Mouse (Mus musculus): ENCODE measurements around the gene Cd7. TPM values are rescaled to one million over a fixed set of nuclear protein-coding genes. Genes with fewer than 3 reads are reported as not detected.

The Cd7 gene
- polyA plus RNA-seq, 2 experiments, result 0.37 to 0.56 TPM

GRCm38 (mm10) chr11:121027259-121027658, 12.0 kb downstream of the Cd7 start:
- no peak for TF ChIP-seq CTCF (IDR thresholded peaks at IDR 0.05; ENCODE audit: low read depth)
- 0 out of 2 replicates have a peak, but pooled peaks have one; percentile 23 for TF ChIP-seq EP300 (IDR thresholded peaks at IDR 0.05; ENCODE audit: low read depth)
- ATAC-seq (ENCODE audit: insufficient read depth), result peak; percentile 53; the same call in 1 of the 2 replicates
- 18% methylated on average over 7 of the region's 7 CpGs for WGBS (ENCODE audit: insufficient replicate concordance)
- no peak overlapping the region for H3K27ac ChIP-seq
- peaks cover 0 to 9% of the 10 kb centered on the region in 2 experiments; a peak in 2 of 4 replicates for H3K4me1 ChIP-seq (replicated peaks; ENCODE audit: control insufficient read depth in 2 of 2, insufficient read depth in 2 of 2, low read length in 1 of 2)
- no peak for DNase-seq (ENCODE audit: low read depth in 3 of 3, low spot score in 3 of 3)
- H3K9me3 ChIP-seq (ENCODE audit: control insufficient read depth, low read length), result no peaks in the 10 kb centered on the region
- no peak overlapping the region for H3K4me2 ChIP-seq (ENCODE audit: low read depth)
- H3K27me3 ChIP-seq (ENCODE audit: control insufficient read depth, insufficient read depth, low read length), result no peaks in the 10 kb centered on the region; the same call in 1 of the 2 replicates
- no peak overlapping the region for H3K4me3 ChIP-seq (ENCODE audit: insufficient read depth in 1 of 2, low read depth in 2 of 2, low read length in 2 of 2)
- H3K36me3 ChIP-seq (replicated peaks; ENCODE audit: control insufficient read depth, insufficient read depth, low read depth), result no peaks in the 10 kb centered on the region
- H3K9ac ChIP-seq (replicated peaks), result no peak overlapping the region

- Histone ChIP-seq H3K36me3 (replicated peaks; ENCODE audit: control insufficient read depth, insufficient read depth, low read depth) (no peaks in the 10 kb centered on the region), H3K9ac (replicated peaks) (no peak overlapping the region), H3K9me3 (ENCODE audit: control insufficient read depth, low read length) (no peaks in the 10 kb centered on the region), H3K4me2 (ENCODE audit: low read depth) (no peak overlapping the region), H3K27ac (no peak overlapping the region), H3K4me1 (replicated peaks; ENCODE audit: control insufficient read depth in 2 of 2, insufficient read depth in 2 of 2, low read length in 1 of 2) (peaks cover 0 to 9% of the 10 kb centered on the region in 2 experiments; a peak in 2 of 4 replicates), H3K4me3 (ENCODE audit: insufficient read depth in 1 of 2, low read depth in 2 of 2, low read length in 2 of 2) (no peak overlapping the region), H3K27me3 (ENCODE audit: control insufficient read depth, insufficient read depth, low read length) (no peaks in the 10 kb centered on the region)
- ATAC-seq (ENCODE audit: insufficient read depth) (no peak), DNase-seq (ENCODE audit: low read depth in 3 of 3, low spot score in 3 of 3) (no peak)
- TF ChIP-seq CTCF (IDR thresholded peaks at IDR 0.05; ENCODE audit: low read depth) (no peak), EP300 (IDR thresholded peaks at IDR 0.05; ENCODE audit: low read depth) (no peak)
- 13% methylated on average over 6 of the region's 6 CpGs for WGBS (ENCODE audit: insufficient replicate concordance)
Measured at GRCm38 (mm10) chr11:121024163-121024562, 15.1 kb downstream of the Cd7 start.

GRCm38 (mm10) chr11:121019501-121019900, 19.7 kb downstream of the Cd7 start:
- DNase-seq (ENCODE audit: low read depth in 3 of 3, low spot score in 3 of 3) (no peak), ATAC-seq (ENCODE audit: insufficient read depth) (no peak)
- TF ChIP-seq EP300 (IDR thresholded peaks at IDR 0.05; ENCODE audit: low read depth) (no peak), CTCF (IDR thresholded peaks at IDR 0.05; ENCODE audit: low read depth) (no peak)
- H3K4me1 ChIP-seq (replicated peaks; ENCODE audit: control insufficient read depth in 2 of 2, insufficient read depth in 2 of 2, low read length in 1 of 2), result no peaks in the 10 kb centered on the region
- no peak overlapping the region for H3K9ac ChIP-seq (replicated peaks)
- no peak overlapping the region for H3K4me2 ChIP-seq (ENCODE audit: low read depth)
- no peaks in the 10 kb centered on the region for H3K27me3 ChIP-seq (ENCODE audit: control insufficient read depth, insufficient read depth, low read length)
- WGBS (ENCODE audit: insufficient replicate concordance), result 57% methylated on average over 5 of the region's 5 CpGs
- no peaks in the 10 kb centered on the region for H3K36me3 ChIP-seq (replicated peaks; ENCODE audit: control insufficient read depth, insufficient read depth, low read depth)
- no peak overlapping the region for H3K27ac ChIP-seq
- no peak overlapping the region for H3K4me3 ChIP-seq (ENCODE audit: insufficient read depth in 1 of 2, low read depth in 2 of 2, low read length in 2 of 2)
- H3K9me3 ChIP-seq (ENCODE audit: control insufficient read depth, low read length), result no peaks in the 10 kb centered on the region

GRCm38 (mm10) chr11:121017703-121018102, 21.5 kb downstream of the Cd7 start:
- no peaks in the 10 kb centered on the region for H3K36me3 ChIP-seq (replicated peaks; ENCODE audit: control insufficient read depth, insufficient read depth, low read depth)
- H3K4me3 ChIP-seq (ENCODE audit: insufficient read depth in 1 of 2, low read depth in 2 of 2, low read length in 2 of 2), result no peak overlapping the region
- TF ChIP-seq CTCF (IDR thresholded peaks at IDR 0.05; ENCODE audit: low read depth) (peak; percentile 90), EP300 (IDR thresholded peaks at IDR 0.05; ENCODE audit: low read depth) (no peak)
- no peak overlapping the region for H3K4me2 ChIP-seq (ENCODE audit: low read depth)
- H3K27ac ChIP-seq, result no peak overlapping the region
- no peak overlapping the region for H3K9ac ChIP-seq (replicated peaks)
- peak; percentile 62; the same call in 1 of the 2 replicates for ATAC-seq (ENCODE audit: insufficient read depth)
- H3K4me1 ChIP-seq (replicated peaks; ENCODE audit: control insufficient read depth in 2 of 2, insufficient read depth in 2 of 2, low read length in 1 of 2), result no peaks in the 10 kb centered on the region
- WGBS (ENCODE audit: insufficient replicate concordance), result 28% methylated on average over 3 of the region's 3 CpGs
- peak; percentile 18 to 32 (median 28) for DNase-seq (ENCODE audit: low read depth in 3 of 3, low spot score in 3 of 3)
- no peaks in the 10 kb centered on the region for H3K27me3 ChIP-seq (ENCODE audit: control insufficient read depth, insufficient read depth, low read length)
- H3K9me3 ChIP-seq (ENCODE audit: control insufficient read depth, low read length), result no peaks in the 10 kb centered on the region

- no peak for DNase-seq (ENCODE audit: low read depth in 3 of 3, low spot score in 3 of 3)
- Histone ChIP-seq H3K27me3 (ENCODE audit: control insufficient read depth, insufficient read depth, low read length) (no peaks in the 10 kb centered on the region), H3K4me1 (replicated peaks; ENCODE audit: control insufficient read depth in 2 of 2, insufficient read depth in 2 of 2, low read length in 1 of 2) (peaks cover 0 to 3% of the 10 kb centered on the region in 2 experiments; a peak in 1 of 4 replicates), H3K9ac (replicated peaks) (no peak overlapping the region), H3K4me2 (ENCODE audit: low read depth) (no peak overlapping the region), H3K27ac (no peak overlapping the region), H3K9me3 (ENCODE audit: control insufficient read depth, low read length) (no peaks in the 10 kb centered on the region), H3K4me3 (ENCODE audit: insufficient read depth in 1 of 2, low read depth in 2 of 2, low read length in 2 of 2) (no peak overlapping the region), H3K36me3 (replicated peaks; ENCODE audit: control insufficient read depth, insufficient read depth, low read depth) (no peaks in the 10 kb centered on the region)
- TF ChIP-seq CTCF (IDR thresholded peaks at IDR 0.05; ENCODE audit: low read depth), result no peak
- TF ChIP-seq EP300 (IDR thresholded peaks at IDR 0.05; ENCODE audit: low read depth), result no peak
- 40% methylated on average over 6 of the region's 6 CpGs for WGBS (ENCODE audit: insufficient replicate concordance)
- ATAC-seq (ENCODE audit: insufficient read depth), result no peak
Measured at GRCm38 (mm10) chr11:121015472-121015871, 23.7 kb downstream of the Cd7 start.

Measured in liver, embryonic 14.5 days (tissue).